Mouse (Mus musculus) frontal cortex, postnatal 25 days (tissue): ENCODE data around the gene Snrpd2.
A peak's percentile ranks its signal among the peaks of the same experiment; 100 is the strongest.
"Not testable (repeated sequence)": the region's sequence is repeated elsewhere in the genome, so short reads cannot be mapped to it uniquely, and the experiment has no call there.

Source experiments
- DNase-seq, 2 experiments: peaks; one replicate each; pipeline ENCODE4 v3.0.0; 2022; ENCODE audit warnings: low spot score in 2 of 2

Gene Snrpd2

DNA sequence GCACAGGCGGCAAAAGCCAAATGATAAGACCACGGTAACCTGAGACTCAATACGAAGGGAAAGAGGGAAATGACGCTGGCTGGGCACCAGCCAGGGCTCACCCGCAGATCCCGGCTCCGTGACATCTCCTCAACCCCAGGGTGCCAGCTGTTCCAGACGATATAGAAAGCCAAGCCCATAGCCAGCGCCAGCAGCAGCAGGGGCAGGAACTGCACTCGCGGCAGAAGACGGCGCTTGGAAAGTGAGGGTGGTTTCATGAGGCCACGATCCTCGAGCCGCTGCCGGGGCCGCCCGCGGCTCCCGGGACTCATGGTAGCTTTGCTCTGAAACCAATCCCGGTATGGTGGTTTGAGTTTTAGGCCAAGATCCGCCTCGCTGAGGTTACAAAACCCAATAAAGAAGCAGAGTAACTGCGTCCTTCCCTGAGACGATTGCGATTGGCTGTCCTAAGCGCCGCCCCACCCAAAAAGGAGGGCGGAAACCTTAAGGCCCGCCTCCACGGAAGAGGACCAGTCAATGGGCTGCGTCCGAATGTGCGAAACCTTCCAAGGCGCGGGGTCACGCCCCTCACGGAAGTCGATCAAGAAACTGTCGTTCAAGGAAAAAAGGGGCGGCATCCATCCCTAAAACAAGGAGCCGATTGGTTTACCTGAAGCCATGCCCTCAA, 514 bp upstream of the Snrpd2 start, which contains the start of gene Qpctl:
Gene Qpctl (minus strand): TSS at position 417 of the 667 bp plus-strand sequence.
- DNase-seq = peak; percentile 92 to 95

- DNase-seq = not testable (repeated sequence)
Measured at GRCm38 (mm10) chr7:19151121-19151520, 1.6 kb downstream of the Snrpd2 start.

DNA sequence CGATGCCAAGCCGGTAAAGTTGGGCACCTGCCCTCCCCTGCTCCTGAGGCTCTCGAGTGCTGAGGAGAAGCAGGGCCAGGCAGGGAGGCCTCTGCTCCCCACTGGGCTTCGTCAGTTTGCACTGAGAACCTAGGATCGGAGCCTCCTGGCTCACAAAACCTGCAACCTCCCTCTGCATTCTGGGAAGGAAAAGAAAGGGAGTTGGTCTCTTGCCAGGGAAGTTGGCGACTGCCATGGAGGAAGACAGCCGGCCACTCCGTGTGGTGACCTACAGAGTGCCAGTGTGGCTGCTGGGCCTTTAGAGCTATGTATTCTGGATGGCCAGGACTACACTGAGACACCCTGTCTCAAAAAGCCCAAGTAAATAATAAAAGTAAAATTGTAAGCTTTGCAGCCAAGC, 5.3 kb downstream of the Snrpd2 start:
- DNase-seq = no peak

- no peak for DNase-seq
Measured at GRCm38 (mm10) chr7:19155825-19156475, 6.4 kb downstream of the Snrpd2 start.

DNA sequence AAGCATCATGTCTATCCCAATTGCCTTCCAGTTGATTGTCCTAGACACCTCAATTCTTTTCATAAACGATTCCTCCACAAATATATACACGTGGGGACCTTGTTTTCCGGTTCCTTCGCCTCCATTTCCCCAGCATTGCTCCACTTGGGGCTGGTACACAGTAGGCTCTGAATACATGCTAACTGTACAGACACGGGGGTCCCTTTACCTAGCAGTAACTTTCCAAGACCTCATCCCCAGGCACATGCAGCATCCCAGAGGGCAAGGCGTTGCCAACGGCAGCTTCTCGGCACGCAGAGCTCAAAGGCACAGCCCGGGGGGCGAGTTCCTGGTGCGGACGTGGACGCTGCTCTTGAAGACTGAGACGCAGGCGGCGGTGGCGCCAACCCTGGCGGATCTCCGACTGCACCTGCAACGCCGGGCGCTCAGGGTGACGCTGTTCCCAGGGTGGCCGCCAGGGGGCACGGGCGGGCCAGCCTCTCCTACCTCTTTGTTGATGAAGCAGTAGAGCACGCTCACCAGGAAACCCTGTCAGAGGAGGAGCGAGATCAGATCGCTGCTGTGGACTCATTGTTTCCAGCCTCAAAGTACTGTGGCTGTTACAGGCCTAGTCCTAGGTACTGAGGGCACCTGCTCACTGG, 7.8 kb downstream of the Snrpd2 start:
- peak; percentile 94 to 95 for DNase-seq

DNA sequence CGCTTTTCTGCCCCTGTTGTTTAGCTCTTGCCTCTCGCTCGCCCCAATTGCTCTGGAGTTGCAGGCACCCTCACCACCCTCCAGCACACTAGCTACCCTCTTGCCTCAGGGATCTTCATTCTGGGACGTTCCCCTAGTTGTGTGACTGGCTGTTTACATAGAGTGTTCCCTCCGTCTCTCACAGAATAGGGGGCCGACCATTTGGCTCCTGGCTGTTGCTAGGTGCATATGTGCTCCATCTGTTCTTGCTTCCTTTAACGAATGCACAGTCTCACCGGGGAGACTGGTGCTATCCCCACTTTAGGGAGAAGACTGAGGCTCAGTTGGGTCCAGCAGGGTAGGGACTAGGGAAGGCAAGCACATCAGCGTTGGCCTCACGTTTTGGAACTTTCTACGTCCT, 9.1 kb downstream of the Snrpd2 start:
- no peak for DNase-seq

DNA sequence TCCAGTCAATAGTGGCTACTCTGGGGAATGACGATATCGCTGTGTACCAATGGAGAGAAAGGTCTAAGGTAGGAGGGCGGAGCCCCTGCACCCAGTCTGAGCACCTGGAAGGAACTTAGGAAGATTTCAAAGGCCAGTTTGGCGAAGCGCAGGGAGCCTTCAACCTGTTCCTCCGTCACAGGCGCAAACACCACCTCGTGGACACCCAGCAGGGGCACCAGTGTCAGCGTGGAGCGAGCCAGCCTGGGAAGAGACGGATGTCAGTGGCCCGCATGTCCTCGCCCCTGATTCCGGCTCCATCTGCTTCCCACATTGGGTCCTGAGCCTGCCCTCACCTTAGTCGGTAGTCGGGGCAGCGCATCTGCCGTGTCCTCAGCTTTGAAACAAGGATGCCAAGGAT, 9.9 kb downstream of the Snrpd2 start:
- DNase-seq = no peak

- no peak for DNase-seq
Measured at GRCm38 (mm10) chr7:19160115-19160514, 10.6 kb downstream of the Snrpd2 start.

DNA sequence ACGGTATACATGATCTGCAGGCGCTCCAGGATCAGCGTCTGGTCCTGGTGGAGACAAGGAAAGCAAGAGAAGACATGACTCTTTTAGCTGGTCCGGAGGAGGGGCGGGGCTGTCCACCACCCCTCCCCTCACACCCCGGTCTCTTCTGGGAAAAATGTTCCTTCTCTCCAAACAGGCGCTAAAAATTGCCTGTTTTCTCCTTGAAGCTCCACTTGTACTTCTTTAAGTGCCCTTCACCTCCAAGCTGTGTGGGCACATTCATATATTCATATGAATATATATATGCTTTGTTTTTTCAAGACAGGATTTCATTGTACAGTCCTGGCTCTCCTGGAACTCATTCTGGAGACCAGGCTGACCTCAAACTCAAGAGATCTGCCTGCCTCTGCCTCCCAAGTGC, 13.4 kb downstream of the Snrpd2 start:
- DNase-seq = no peak

DNA sequence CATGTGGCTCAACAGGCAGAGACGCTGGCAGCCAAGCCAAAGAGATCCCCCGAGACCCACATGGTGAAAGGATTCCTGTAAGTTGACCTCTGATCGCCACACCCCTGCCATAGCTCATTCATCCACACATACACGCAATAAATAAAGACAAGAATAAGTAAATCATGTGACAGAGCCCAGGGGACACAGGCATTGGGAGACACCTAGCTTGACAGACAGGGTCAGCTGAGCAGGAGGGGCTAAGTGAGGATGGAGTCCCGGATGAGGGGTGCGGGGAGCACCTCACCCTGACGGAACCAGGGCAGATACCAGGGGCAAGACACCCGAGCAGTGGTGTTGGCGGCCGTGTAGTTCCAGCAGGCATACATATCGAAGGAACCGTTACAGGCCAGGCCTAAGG, 14.2 kb downstream of the Snrpd2 start:
- DNase-seq = no peak

DNA sequence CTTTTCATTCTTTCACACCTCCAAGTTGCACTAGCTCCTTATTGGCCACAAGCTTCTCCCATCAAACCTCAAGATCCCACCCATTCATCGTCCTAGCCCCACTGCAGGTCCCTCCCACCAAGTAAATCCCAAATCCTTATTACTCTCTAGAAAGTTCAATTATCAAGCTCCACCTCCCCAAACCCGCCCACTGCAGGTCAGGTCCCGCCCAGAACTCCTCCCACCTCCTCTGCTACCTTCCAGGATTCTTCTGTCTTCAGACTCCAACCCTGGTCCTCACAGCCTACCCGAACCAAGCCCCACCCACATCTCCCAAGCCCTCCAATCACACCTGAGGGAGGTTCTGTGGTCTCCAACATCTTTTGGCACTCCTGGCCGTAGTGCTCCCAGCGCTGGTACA, 14.7 kb downstream of the Snrpd2 start:
- DNase-seq = no peak

- no peak for DNase-seq
Measured at GRCm38 (mm10) chr7:19164978-19165377, 15.5 kb downstream of the Snrpd2 start.

GRCm38 (mm10) chr7:19165656-19166423, 16.3 kb downstream of the Snrpd2 start, which contains the start of gene Gipr:
Gene Gipr, minus strand, starts transcription at chr7:19166127.
- DNase-seq = no peak

DNA sequence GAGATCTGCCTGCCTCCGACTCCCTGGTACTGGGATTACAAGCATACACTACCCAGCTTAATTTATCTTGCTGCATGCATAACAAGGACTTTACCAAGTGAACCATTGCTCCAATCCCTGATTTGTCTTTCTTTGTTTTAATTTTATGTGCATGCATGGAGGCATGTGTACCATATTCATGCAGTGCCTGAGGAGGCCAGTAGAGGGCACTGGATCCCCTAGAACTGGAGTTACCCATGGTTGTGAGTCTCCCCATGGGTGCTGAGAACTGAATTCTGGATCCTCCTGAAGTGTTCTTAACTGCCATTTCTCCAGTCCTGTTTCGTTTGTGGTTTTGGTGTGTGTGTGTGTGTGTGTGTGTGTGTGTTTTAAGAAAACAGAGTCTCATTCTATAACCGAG, 17.5 kb downstream of the Snrpd2 start:
- DNase-seq = no peak

DNA sequence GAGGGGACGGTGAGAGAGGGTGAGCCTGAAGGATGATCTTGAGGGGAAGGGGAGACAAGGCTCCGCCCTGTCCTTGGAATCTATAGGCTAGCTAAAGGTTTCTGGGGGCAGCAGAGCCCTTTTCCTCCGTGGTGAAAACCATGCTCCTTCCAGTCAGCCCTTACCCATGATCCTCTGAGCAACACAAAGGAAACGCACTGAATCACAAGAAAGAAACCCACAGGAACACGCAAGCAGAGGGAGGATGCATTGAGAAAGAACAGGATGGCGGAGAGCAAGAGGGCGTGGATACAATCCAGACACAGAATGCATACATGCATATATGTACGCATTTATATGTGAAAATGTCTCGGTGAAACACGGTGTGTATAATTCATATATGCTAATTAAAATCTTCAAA, 20.0 kb downstream of the Snrpd2 start:
- no peak for DNase-seq

- DNase-seq = peak in 1 of 2 experiments; percentile 35
Measured at GRCm38 (mm10) chr7:19170142-19170541, 20.6 kb downstream of the Snrpd2 start.

GRCm38 (mm10) chr7:19171831-19172230, 22.3 kb downstream of the Snrpd2 start:
- DNase-seq = no peak

GRCm38 (mm10) chr7:19172874-19173273, 23.4 kb downstream of the Snrpd2 start:
- DNase-seq = peak; percentile 79 to 80

- DNase-seq = peak; percentile 66 to 76
Measured at GRCm38 (mm10) chr7:19175708-19176515, 26.4 kb downstream of the Snrpd2 start, which contains the start of gene Eml2. Gene Eml2, plus strand, starts transcription at chr7:19176421.

DNA sequence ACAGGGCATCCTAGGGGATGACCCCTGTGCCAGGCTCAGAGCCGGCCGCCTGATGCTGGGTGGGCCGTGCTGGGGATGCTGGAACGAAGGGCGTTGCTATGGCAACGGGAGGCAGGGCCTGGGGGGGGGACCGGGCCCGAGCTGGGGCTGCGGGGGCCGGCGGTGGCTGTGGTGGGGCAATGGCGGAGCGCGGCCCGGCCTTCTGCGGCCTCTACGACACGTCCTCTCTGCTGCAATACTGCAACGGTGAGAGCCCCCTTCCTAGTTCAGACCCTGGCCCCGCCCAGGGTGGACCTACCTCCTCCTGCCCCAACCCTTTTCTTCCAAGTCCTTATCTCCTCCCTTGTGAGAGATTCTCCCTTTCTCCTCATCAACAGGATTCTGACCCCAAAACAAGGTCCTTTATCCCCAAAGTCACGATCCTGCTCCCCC, 27.0 kb downstream of the Snrpd2 start:
- no peak for DNase-seq

DNA sequence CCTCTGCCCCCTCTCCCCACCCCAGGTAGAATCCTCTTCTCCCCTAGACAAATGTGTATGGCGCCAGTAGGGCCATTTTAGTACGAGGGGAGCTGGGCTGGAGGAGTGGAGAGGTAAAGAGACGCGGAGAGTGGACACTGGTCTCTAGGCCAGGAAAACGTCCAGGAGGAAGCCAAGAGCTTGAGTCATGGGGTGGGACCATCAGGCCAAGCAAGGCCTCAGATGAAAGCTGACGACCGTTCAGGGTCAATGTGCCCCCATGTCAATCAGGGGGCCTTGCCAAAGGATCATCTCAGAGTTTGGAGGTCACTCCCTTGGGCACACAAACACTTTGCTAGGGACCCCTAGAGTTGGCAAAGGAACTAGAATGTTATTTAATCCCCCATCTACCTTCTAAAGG, 27.7 kb downstream of the Snrpd2 start:
- no peak for DNase-seq
